Mouse (Mus musculus) testis, adult 2 months (tissue): ENCODE results near the gene Exoc4. TPM values are rescaled to one million over a fixed set of nuclear protein-coding genes. Genes with fewer than 3 reads are reported as not detected.

Experiments
- H3K27ac ChIP-seq: fragments of 200-500 bp; 2 replicates; pipeline ENCODE4 v1.5.1; 2012; ENCODE audit warnings: low read depth, low read length; ENCODE audit not compliant: control insufficient read depth, insufficient read depth
- H3K27me3 ChIP-seq: fragments of 200-500 bp; 2 replicates; pipeline ENCODE4 v1.6.1; 2012; ENCODE audit warnings: mild to moderate bottlenecking, low read length, moderate library complexity; ENCODE audit not compliant: control insufficient read depth, insufficient read depth
- H3K36me3 ChIP-seq: fragments of 200-500 bp; 2 replicates; pipeline ENCODE4 v1.6.1; 2012; ENCODE audit warnings: mild to moderate bottlenecking, low read length; ENCODE audit not compliant: control insufficient read depth, insufficient read depth
- H3K4me1 ChIP-seq: fragments of 200-500 bp; 2 replicates; pipeline ENCODE4 v1.6.1; 2012; ENCODE audit warnings: low read length; ENCODE audit not compliant: control insufficient read depth, insufficient read depth
- H3K4me3 ChIP-seq: fragments of 200-500 bp; 2 replicates; pipeline ENCODE4 v1.5.1; 2012; ENCODE audit warnings: low read depth, mild to moderate bottlenecking, low read length, moderate library complexity, mixed read lengths; ENCODE audit not compliant: control insufficient read depth
- CTCF ChIP-seq: fragments of 200-500 bp; IDR thresholded peaks from 2 replicates; pipeline ENCODE4 v1.5.1; 2012; ENCODE audit warnings: low read depth, mild to moderate bottlenecking, inconsistent platforms, low read length, moderate library complexity; ENCODE audit not compliant: control insufficient read depth, insufficient read depth, insufficient replicate concordance
- POLR2A ChIP-seq: fragments of 200-500 bp; IDR thresholded peaks from 2 replicates; pipeline ENCODE4 v1.6.1; 2012; ENCODE audit warnings: low read depth, mild to moderate bottlenecking, inconsistent platforms, low read length, moderate library complexity; ENCODE audit not compliant: control insufficient read depth
- polyA plus RNA-seq: library from polyadenylated mRNA; depleted of rRNA; stranded (reverse); fragments of >200 nt; gene quantifications from 2 replicates; pipeline ENCODE4 v1.2.3, GENCODE M21; 2012; rRNA removed

The Exoc4 gene
- polyA plus RNA-seq, 1 experiment, result 3.3 TPM

- Histone ChIP-seq H3K27me3 (no peaks in the 10 kb centered on the region), H3K36me3 (no peaks in the 10 kb centered on the region), H3K27ac (no peak overlapping the region), H3K4me3 (peak overlapping the region; percentile 79), H3K4me1 (peaks cover 5% of the 10 kb centered on the region)
- no peak for TF ChIP-seq POLR2A
- no peak for TF ChIP-seq CTCF
Measured at GRCm38 (mm10) chr6:33992213-33993034, 743.5 kb downstream of the Exoc4 start.

- Histone ChIP-seq H3K4me3 (no peak overlapping the region), H3K4me1 (peaks cover 13% of the 10 kb centered on the region), H3K27ac (no peak overlapping the region), H3K36me3 (no peaks in the 10 kb centered on the region), H3K27me3 (no peaks in the 10 kb centered on the region)
- TF ChIP-seq POLR2A (no peak), CTCF (no peak)
Measured at GRCm38 (mm10) chr6:33993842-33994241, 745.0 kb downstream of the Exoc4 start.

- TF ChIP-seq POLR2A (no peak), CTCF (no peak)
- Histone ChIP-seq H3K4me1 (peaks cover 10% of the 10 kb centered on the region), H3K27ac (no peak overlapping the region), H3K4me3 (no peak overlapping the region), H3K27me3 (no peaks in the 10 kb centered on the region), H3K36me3 (no peaks in the 10 kb centered on the region)
Measured at GRCm38 (mm10) chr6:33998590-33998989, 749.7 kb downstream of the Exoc4 start.

- Histone ChIP-seq H3K27ac (no peak overlapping the region), H3K27me3 (no peaks in the 10 kb centered on the region), H3K4me1 (peaks cover 10% of the 10 kb centered on the region), H3K4me3 (no peak overlapping the region), H3K36me3 (no peaks in the 10 kb centered on the region)
- no peak for TF ChIP-seq CTCF
- no peak for TF ChIP-seq POLR2A
Measured at GRCm38 (mm10) chr6:33999530-33999929, 750.6 kb downstream of the Exoc4 start.

GRCm38 (mm10) chr6:34000644-34001043 lies 751.8 kb downstream of the Exoc4 start:
- no peak overlapping the region for H3K27ac ChIP-seq
- no peaks in the 10 kb centered on the region for H3K27me3 ChIP-seq
- TF ChIP-seq POLR2A, result no peak
- no peak for TF ChIP-seq CTCF
- no peak overlapping the region for H3K4me3 ChIP-seq
- peaks cover 10% of the 10 kb centered on the region for H3K4me1 ChIP-seq
- no peaks in the 10 kb centered on the region for H3K36me3 ChIP-seq

GRCm38 (mm10) chr6:34003033-34003432 lies 754.1 kb downstream of the Exoc4 start:
- Histone ChIP-seq H3K27ac (no peak overlapping the region), H3K36me3 (no peaks in the 10 kb centered on the region), H3K27me3 (no peaks in the 10 kb centered on the region), H3K4me1 (peaks cover 8% of the 10 kb centered on the region), H3K4me3 (no peak overlapping the region)
- TF ChIP-seq CTCF (no peak), POLR2A (no peak)

- no peak overlapping the region for H3K27ac ChIP-seq
- H3K4me3 ChIP-seq, result no peak overlapping the region
- H3K27me3 ChIP-seq, result no peaks in the 10 kb centered on the region
- TF ChIP-seq CTCF, result no peak
- no peak for TF ChIP-seq POLR2A
- H3K36me3 ChIP-seq, result no peaks in the 10 kb centered on the region
- no peaks in the 10 kb centered on the region for H3K4me1 ChIP-seq
Measured at GRCm38 (mm10) chr6:34013469-34013868, 764.6 kb downstream of the Exoc4 start.

Other genes with a start within 250 kb of the Exoc4 start
- gene Chchd3, start 188.8 kb upstream of the Exoc4 start, polyA plus RNA-seq, result 170 and 192 TPM in 2 replicates